ENCODE assay signal across 30 mouse cellular contexts in the genomic region with DNA sequence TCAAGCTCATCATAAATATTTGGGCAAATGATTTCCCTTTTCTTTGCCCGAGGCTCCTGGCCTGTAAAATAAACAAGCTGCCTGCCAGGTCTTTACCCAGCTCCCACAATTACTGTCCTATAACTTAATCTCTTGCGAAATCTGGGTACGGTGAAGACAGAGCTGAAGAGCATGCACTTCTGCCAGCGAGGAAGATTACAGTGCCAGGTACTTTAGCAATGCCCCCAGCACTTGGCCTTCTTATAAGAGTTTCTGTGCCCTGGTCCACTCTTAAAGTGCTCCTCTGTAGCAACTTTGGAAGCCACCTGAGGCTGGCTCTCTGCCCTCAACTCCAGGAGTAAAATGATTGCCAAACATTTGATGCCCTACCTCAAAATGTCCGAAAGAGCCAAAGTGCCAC. TPM values are rescaled to one million over a fixed set of nuclear protein-coding genes. Genes with fewer than 3 reads are reported as not detected.
"Had no signal": no experiment of that assay in that cellular context is flagged by ENCODE, and none has a peak within 500 bp of the region (broad histone marks: within the 10 kb centered on the region; RNA-seq: fewer than 3 reads in every experiment).

No protein-coding gene starts in this region.

- H3K4me2 ChIP-seq: limb, embryonic 12.5 days; limb, embryonic 15.5 days; liver, embryonic 12.5 days; liver, embryonic 15.5 days; lung, embryonic 15.5 days; midbrain, embryonic 13.5 days; neural tube, embryonic 13.5 days; stomach, embryonic 15.5 days had no signal

- H3K27ac ChIP-seq: limb, embryonic 12.5 days; limb, embryonic 15.5 days; liver, embryonic 12.5 days; liver, embryonic 15.5 days; lung, embryonic 15.5 days; midbrain, embryonic 10.5 days; midbrain, embryonic 13.5 days; neural tube, embryonic 13.5 days; stomach, embryonic 15.5 days had no signal

- DNase-seq: kidney, adult 18-20 months; kidney, adult 9 months; kidney, postnatal 14 days; kidney, postnatal 4 days; left cerebral cortex, postnatal 4 days; retina, postnatal 1 day; right cerebral cortex, postnatal 25 days; spleen, adult 18-20 months; thymus, postnatal 36 days had no signal

- H3K27me3 ChIP-seq: limb, embryonic 12.5 days; limb, embryonic 15.5 days; liver, embryonic 12.5 days; liver, embryonic 15.5 days; lung, embryonic 15.5 days; megakaryocyte, embryonic 14.5 days; midbrain, embryonic 13.5 days; neural tube, embryonic 13.5 days; stomach, embryonic 15.5 days had no signal

- H3K9ac ChIP-seq: limb, embryonic 12.5 days; limb, embryonic 15.5 days; liver, embryonic 12.5 days; liver, embryonic 15.5 days; lung, embryonic 15.5 days; midbrain, embryonic 13.5 days; neural tube, embryonic 13.5 days; stomach, embryonic 15.5 days had no signal

- H3K36me3 ChIP-seq: limb, embryonic 12.5 days; limb, embryonic 15.5 days; liver, embryonic 12.5 days; liver, embryonic 15.5 days; lung, embryonic 15.5 days; midbrain, embryonic 10.5 days; midbrain, embryonic 13.5 days; neural tube, embryonic 13.5 days; stomach, embryonic 15.5 days had no signal

- ATAC-seq: intestine, embryonic 16.5 days; liver, embryonic 12.5 days; midbrain, embryonic 13.5 days; midbrain, embryonic 16.5 days had no signal

- H3K4me3 ChIP-seq: limb, embryonic 12.5 days; limb, embryonic 15.5 days; liver, embryonic 12.5 days; liver, embryonic 15.5 days; lung, embryonic 15.5 days; megakaryocyte, embryonic 14.5 days; midbrain, embryonic 10.5 days; midbrain, embryonic 13.5 days; myocyte; neural tube, embryonic 13.5 days; stomach, embryonic 15.5 days had no signal

- H3K4me1 ChIP-seq: limb, embryonic 12.5 days; limb, embryonic 15.5 days; liver, embryonic 12.5 days; liver, embryonic 15.5 days; lung, embryonic 15.5 days; megakaryocyte, embryonic 14.5 days; midbrain, embryonic 10.5 days; midbrain, embryonic 13.5 days; neural tube, embryonic 13.5 days; stomach, embryonic 15.5 days had no signal

- H3K9me3 ChIP-seq: limb, embryonic 12.5 days; limb, embryonic 15.5 days; liver, embryonic 12.5 days; liver, embryonic 15.5 days; lung, embryonic 15.5 days; megakaryocyte, embryonic 14.5 days; midbrain, embryonic 10.5 days; midbrain, embryonic 13.5 days; neural tube, embryonic 13.5 days; stomach, embryonic 15.5 days had no signal

RNA-seq across cellular contexts. Expression of gene Lipm, which starts 5.4 kb away (rescaled TPM):
- total RNA-seq: monocyte, adult 5-6 weeks; neutrophil, adult 5-6 weeks had no signal
- polyA plus RNA-seq: intestine, embryonic 16.5 days; kidney, embryonic 16.5 days; liver, embryonic 12.5 days; liver, embryonic 15.5 days; midbrain, embryonic 10.5 days; midbrain, embryonic 13.5 days; midbrain, embryonic 16.5 days; myocyte; neural tube, embryonic 13.5 days had no signal

RNA-seq across cellular contexts. Expression of gene Lipn, which starts 28.2 kb away (rescaled TPM):
- total RNA-seq: layer of hippocampus, adult 18-20 months; layer of hippocampus, postnatal 14 days; left cerebral cortex, adult 8-10 months; left cerebral cortex, postnatal 14 days; left cerebral cortex, postnatal 4 days; monocyte, adult 5-6 weeks; neutrophil, adult 5-6 weeks had no signal
- polyA plus RNA-seq: intestine, embryonic 16.5 days; kidney, embryonic 16.5 days; limb, embryonic 12.5 days; limb, embryonic 15.5 days; liver, embryonic 12.5 days; liver, embryonic 15.5 days; lung, embryonic 15.5 days; midbrain, embryonic 10.5 days; midbrain, embryonic 13.5 days; midbrain, embryonic 16.5 days; myocyte; neural tube, embryonic 13.5 days; thymus, postnatal 0 days had no signal
